In genomic region chr4:62360088-62360804, GRCm38 (mm10) we compare ENCODE assay signal across 8 mouse cellular contexts. TPM values are rescaled to one million over a fixed set of nuclear protein-coding genes. Genes with fewer than 3 reads are reported as not detected.
DNase-seq lines count a peak whose midpoint lies in the region; ATAC-seq and TF ChIP-seq lines count a peak whose summit lies in the region.

Fkbp15 (minus strand) TSS chr4:62360548.
Slc31a1 (plus strand) TSS chr4:62360727.

- peak within 1 kb of the TSS; percentile 95 for H3K27ac ChIP-seq in bone marrow, adult 2 months (ENCODE audit: control insufficient read depth, insufficient read depth, low read depth, low read length, poor library complexity)
- H3K27ac ChIP-seq in embryonic facial prominence, embryonic 15.5 days (replicated peaks) = peak within 1 kb of the TSS; percentile 75
- H3K27ac ChIP-seq in limb, embryonic 14.5 days (replicated peaks; ENCODE audit: low read depth, low read length) = peak within 1 kb of the TSS; percentile 67
- H3K27ac ChIP-seq in midbrain, postnatal 0 days (ENCODE audit: low read depth, low read length) = peak within 1 kb of the TSS; percentile 78

- peak; percentile 77 for TF ChIP-seq POLR2A in bone marrow, adult 2 months (IDR thresholded peaks at IDR 0.05; ENCODE audit: borderline replicate concordance, control insufficient read depth, low read depth, low read length)
- TF ChIP-seq POLR2A in limb, embryonic 14.5 days (IDR thresholded peaks at IDR 0.05; ENCODE audit: borderline replicate concordance, extremely low read depth, insufficient read depth, insufficient read length) = peak; percentile 62; the same call in 1 of the 2 replicates

- peak within 1 kb of the TSS; percentile 61 for H3K4me2 ChIP-seq in embryonic facial prominence, embryonic 15.5 days (replicated peaks)
- peak within 1 kb of the TSS; percentile 69 for H3K4me2 ChIP-seq in limb, embryonic 14.5 days (replicated peaks; ENCODE audit: low read depth, low read length, severe bottlenecking)
- H3K4me2 ChIP-seq in midbrain, postnatal 0 days (ENCODE audit: low read depth, low read length, poor library complexity, severe bottlenecking) = peak within 1 kb of the TSS; percentile 86

- H3K4me3 ChIP-seq in bone marrow, adult 2 months (replicated peaks; ENCODE audit: control insufficient read depth, low read depth, low read length) = peak within 1 kb of the TSS; percentile 98
- H3K4me3 ChIP-seq in embryonic facial prominence, embryonic 15.5 days (replicated peaks) = peak within 1 kb of the TSS; percentile 83
- peak within 1 kb of the TSS; percentile 74 for H3K4me3 ChIP-seq in limb, embryonic 14.5 days (replicated peaks; ENCODE audit: low read length)
- H3K4me3 ChIP-seq in midbrain, postnatal 0 days (ENCODE audit: low read depth, low read length) = peak within 1 kb of the TSS; percentile 88

- no peaks in the 10 kb centered on the region for H3K9me3 ChIP-seq in embryonic facial prominence, embryonic 15.5 days (replicated peaks)
- no peaks in the 10 kb centered on the region for H3K9me3 ChIP-seq in limb, embryonic 14.5 days (ENCODE audit: control insufficient read depth, low read length)
- no peaks in the 10 kb centered on the region for H3K9me3 ChIP-seq in midbrain, postnatal 0 days (ENCODE audit: low read length)

- TF ChIP-seq CTCF in bone marrow, adult 2 months (IDR thresholded peaks at IDR 0.05; ENCODE audit: control insufficient read depth, insufficient read depth, low read length) = no peak
- no peak; the same call in 1 of the 2 replicates for TF ChIP-seq CTCF in midbrain, postnatal 0 days (IDR thresholded peaks at IDR 0.05)

- DNase-seq in 416B (ENCODE audit: low read depth) = peak; percentile 99
- DNase-seq in heart, adult 8-10 months (ENCODE audit: low spot score) = peak; percentile 97
- DNase-seq in kidney, adult 9 months = peak; percentile 98
- DNase-seq in limb, embryonic 14.5 days (ENCODE audit: low spot score) = peak; percentile 97
- peak; percentile 99 for DNase-seq in midbrain, postnatal 0 days (ENCODE audit: low spot score)
- DNase-seq in spleen, postnatal 14 days (ENCODE audit: low spot score in 2 of 2) = peak; percentile 89 to 91

- peak; percentile 100 for ATAC-seq in embryonic facial prominence, embryonic 15.5 days (ENCODE audit: insufficient number of reproducible peaks, low FRiP score, low TSS enrichment, low read depth)
- ATAC-seq in limb, embryonic 14.5 days (ENCODE audit: low FRiP score, low read depth) = peak; percentile 100
- ATAC-seq in midbrain, postnatal 0 days (ENCODE audit: low FRiP score) = peak; percentile 100

- H3K27me3 ChIP-seq in embryonic facial prominence, embryonic 15.5 days = no peaks in the 10 kb centered on the region
- H3K27me3 ChIP-seq in limb, embryonic 14.5 days (ENCODE audit: control insufficient read depth, insufficient read depth, low read length) = no peaks in the 10 kb centered on the region
- no peaks in the 10 kb centered on the region for H3K27me3 ChIP-seq in midbrain, postnatal 0 days (ENCODE audit: insufficient read depth, low read length)

- 0 out of 2 replicates have a peak, but pooled peaks cover 6% of the 10 kb centered on the region for H3K36me3 ChIP-seq in embryonic facial prominence, embryonic 15.5 days
- no peaks in the 10 kb centered on the region for H3K36me3 ChIP-seq in limb, embryonic 14.5 days (ENCODE audit: control insufficient read depth, insufficient read depth, low read length)
- H3K36me3 ChIP-seq in midbrain, postnatal 0 days (ENCODE audit: insufficient read depth, low read length) = no peaks in the 10 kb centered on the region; the same call in 1 of the 2 replicates

- WGBS in bone marrow, adult 2 months = under 1% methylated on average over 51 of the region's 51 CpGs
- under 1% methylated on average over 51 of the region's 51 CpGs for WGBS in embryonic facial prominence, embryonic 15.5 days
- 1% methylated on average over 47 of the region's 51 CpGs for WGBS in limb, embryonic 14.5 days
- under 1% methylated on average over 51 of the region's 51 CpGs for WGBS in midbrain, postnatal 0 days

- peaks cover 2% of the 10 kb centered on the region; the same call in 1 of the 2 replicates for H3K4me1 ChIP-seq in bone marrow, adult 2 months (ENCODE audit: control insufficient read depth, insufficient read depth, low read length)
- H3K4me1 ChIP-seq in embryonic facial prominence, embryonic 15.5 days = peaks cover 18% of the 10 kb centered on the region
- H3K4me1 ChIP-seq in limb, embryonic 14.5 days (ENCODE audit: control insufficient read depth, insufficient read depth, low read length) = peaks cover 12% of the 10 kb centered on the region
- H3K4me1 ChIP-seq in midbrain, postnatal 0 days (ENCODE audit: insufficient read depth, low read length) = peaks cover 7% of the 10 kb centered on the region; the same call in 1 of the 2 replicates

- peak within 1 kb of the TSS; percentile 71 for H3K9ac ChIP-seq in embryonic facial prominence, embryonic 15.5 days
- H3K9ac ChIP-seq in limb, embryonic 14.5 days (ENCODE audit: low read depth, low read length, severe bottlenecking) = peak within 1 kb of the TSS; percentile 81
- peak within 1 kb of the TSS; percentile 77 for H3K9ac ChIP-seq in midbrain, postnatal 0 days (replicated peaks; ENCODE audit: low read length, poor library complexity, severe bottlenecking)

RNA-seq across cellular contexts. Expression of gene Fkbp15, which starts in this region (rescaled TPM):
- polyA plus RNA-seq in bone marrow, adult 2 months (2011; ENCODE audit: insufficient read depth, insufficient read length, low replicate concordance, missing spikeins) = 13.2 and 32.9 TPM in 2 replicates
- 27.6 and 28.3 TPM in 2 replicates for polyA plus RNA-seq in embryonic facial prominence, embryonic 15.5 days (2015; fragmentation: Nextera tagmentation; extraction: Ambion mirVana)
- 10 to 100 TPM; 18.1 to 22.2 (median 20.3) TPM for total RNA-seq in heart, adult 8-10 months (2022)
- 24.1 and 25.7 TPM in 2 replicates for polyA plus RNA-seq in limb, embryonic 14.5 days (2012; rRNA removed)
- polyA plus RNA-seq in limb, embryonic 14.5 days (2014; fragmentation: Nextera tagmentation; extraction: Ambion mirVana) = 29.3 and 29.6 TPM in 2 replicates
- 34.3 and 37.5 TPM in 2 replicates for total RNA-seq in midbrain, postnatal 0 days (2014; rRNA removed)
- 19.8 and 20.2 TPM in 2 replicates for polyA plus RNA-seq in midbrain, postnatal 0 days (2015; fragmentation: Nextera tagmentation; extraction: Ambion mirVana)

RNA-seq across cellular contexts. Expression of gene Slc31a1, which starts in this region (rescaled TPM):
- polyA plus RNA-seq in bone marrow, adult 2 months (2011; ENCODE audit: insufficient read depth, insufficient read length, low replicate concordance, missing spikeins) = 4.9 and 7.3 TPM in 2 replicates
- 49.3 and 53.2 TPM in 2 replicates for polyA plus RNA-seq in embryonic facial prominence, embryonic 15.5 days (2015; fragmentation: Nextera tagmentation; extraction: Ambion mirVana)
- total RNA-seq in heart, adult 8-10 months (2022) = 10 to 100 TPM; 14.2 to 18.2 (median 15.2) TPM
- polyA plus RNA-seq in limb, embryonic 14.5 days (2012; rRNA removed) = 33.1 and 33.3 TPM in 2 replicates
- polyA plus RNA-seq in limb, embryonic 14.5 days (2014; fragmentation: Nextera tagmentation; extraction: Ambion mirVana) = 45.0 and 46.0 TPM in 2 replicates
- 15.0 and 21.7 TPM in 2 replicates for total RNA-seq in midbrain, postnatal 0 days (2014; rRNA removed)
- 30.9 and 33.3 TPM in 2 replicates for polyA plus RNA-seq in midbrain, postnatal 0 days (2015; fragmentation: Nextera tagmentation; extraction: Ambion mirVana)

Comparison
In these comparisons a context has a peak if more than half of its experiments do, and no peak if none do; other contexts are left out.
1. Peak in every context shown above with its lines: DNase-seq, ATAC-seq, H3K4me3 ChIP-seq and H3K27ac ChIP-seq.